Mouse (Mus musculus) MEL (cell line): ENCODE measurements around the gene Oog4. TPM values are rescaled to one million over a fixed set of nuclear protein-coding genes. Genes with fewer than 3 reads are reported as not detected.

ENCODE experiments used
- DNase-seq: peaks from one replicate; pipeline ENCODE4 v3.0.0; 2011; ENCODE audit warnings: low read depth, low spot score
- H3K27ac ChIP-seq: 2 replicates; pipeline ENCODE4 v1.5.1; 2012; ENCODE audit warnings: low read depth, mild to moderate bottlenecking, control low read depth, low read length, moderate library complexity; ENCODE audit not compliant: control insufficient read depth
- H3K27me3 ChIP-seq, 2 experiments: fragments of 150-350 bp in 1 of 2; sonication (generic) in 1 of 2; 2 replicates each; pipeline ENCODE4 v1.6.1; 2012; ENCODE audit warnings: low read length in 2 of 2, mild to moderate bottlenecking in 2 of 2, improper control_type of control experiment in 1 of 2, moderate library complexity in 1 of 2; ENCODE audit not compliant: insufficient read depth in 2 of 2, control insufficient read depth in 1 of 2
- H3K36me3 ChIP-seq, 2 experiments: 2 replicates each; pipeline ENCODE4 v1.6.1; 2012 to 2014; ENCODE audit warnings: low read length in 2 of 2, improper control_type of control experiment in 1 of 2, inconsistent platforms in 1 of 2, mild to moderate bottlenecking in 1 of 2; ENCODE audit not compliant: insufficient read depth in 2 of 2, control insufficient read depth in 1 of 2
- H3K4me1 ChIP-seq, 2 experiments: fragments of 150-350 bp in 1 of 2; sonication (generic) in 1 of 2; 2 replicates each; pipeline ENCODE4 v1.6.1; 2012; ENCODE audit warnings: low read length in 2 of 2, improper control_type of control experiment in 1 of 2, mild to moderate bottlenecking in 1 of 2; ENCODE audit not compliant: insufficient read depth in 2 of 2, control insufficient read depth in 1 of 2
- H3K4me3 ChIP-seq, 2 experiments: fragments of 150-350 bp in 1 of 2; sonication (generic) in 1 of 2; 2 replicates each; pipeline ENCODE4 v1.5.1; 2012; ENCODE audit warnings: low read depth in 2 of 2, low read length in 2 of 2, mild to moderate bottlenecking in 2 of 2, moderate library complexity in 2 of 2, control low read depth in 1 of 2, improper control_type of control experiment in 1 of 2; ENCODE audit not compliant: control insufficient read depth in 1 of 2, insufficient read depth in 1 of 2
- H3K79me2 ChIP-seq: 2 replicates; pipeline ENCODE4 v1.6.1; 2012; ENCODE audit warnings: mild to moderate bottlenecking, low read length, moderate library complexity; ENCODE audit not compliant: control insufficient read depth, poor library complexity, insufficient read depth
- H3K9ac ChIP-seq: 2 replicates; pipeline ENCODE4 v1.6.1; 2012; ENCODE audit warnings: low read depth, mild to moderate bottlenecking, control low read depth, low read length, moderate library complexity; ENCODE audit not compliant: control insufficient read depth, poor library complexity, severe bottlenecking
- H3K9me3 ChIP-seq: fragments of 150-350 bp; sonication (generic); replicated peaks from 2 replicates; pipeline ENCODE4 v1.6.1; 2012; ENCODE audit warnings: mild to moderate bottlenecking, low read length, improper control_type of control experiment, moderate library complexity; ENCODE audit not compliant: insufficient read depth
- BHLHE40 ChIP-seq: IDR thresholded peaks from 2 replicates; pipeline ENCODE4 v1.6.1; 2012; ENCODE audit warnings: low read depth, mild to moderate bottlenecking, inconsistent platforms, low read length, improper control_type of control experiment, borderline replicate concordance
- EP300 ChIP-seq, 2 experiments: IDR thresholded peaks; 2 replicates each; pipeline ENCODE4 v1.6.1; 2011; ENCODE audit warnings: improper control_type of control experiment in 2 of 2, low read length in 2 of 2, low read depth in 1 of 2, mild to moderate bottlenecking in 1 of 2
- ETS1 ChIP-seq: IDR thresholded peaks from 2 replicates; pipeline ENCODE4 v1.6.1; 2012; ENCODE audit warnings: low read depth, mild to moderate bottlenecking, inconsistent platforms, low read length, improper control_type of control experiment, moderate library complexity
- GABPA ChIP-seq: IDR thresholded peaks from 2 replicates; pipeline ENCODE4 v1.6.1; 2012; ENCODE audit warnings: low read depth, mild to moderate bottlenecking, inconsistent platforms, low read length, improper control_type of control experiment, moderate library complexity
- HCFC1 ChIP-seq: IDR thresholded peaks from 2 replicates; pipeline ENCODE4 v1.6.1; 2012; ENCODE audit warnings: low read depth, mild to moderate bottlenecking, inconsistent platforms, low read length, improper control_type of control experiment, moderate library complexity
- MAFK ChIP-seq: IDR thresholded peaks from 2 replicates; pipeline ENCODE4 v1.6.1; 2011; ENCODE audit warnings: low read depth, mild to moderate bottlenecking, low read length, improper control_type of control experiment, borderline replicate concordance
- MAX ChIP-seq: IDR thresholded peaks from 2 replicates; pipeline ENCODE4 v1.6.1; 2011; ENCODE audit warnings: low read length, improper control_type of control experiment
- MAZ ChIP-seq: IDR thresholded peaks from 2 replicates; pipeline ENCODE4 v1.6.1; 2012; ENCODE audit warnings: low read depth, mild to moderate bottlenecking, inconsistent platforms, low read length, improper control_type of control experiment
- MEF2A ChIP-seq: IDR thresholded peaks from 2 replicates; pipeline ENCODE4 v1.6.1; 2014; ENCODE audit warnings: low read depth, mild to moderate bottlenecking, inconsistent platforms, low read length, improper control_type of control experiment; ENCODE audit not compliant: poor library complexity, insufficient replicate concordance, severe bottlenecking; ENCODE audit errors: extremely low read depth
- MYB ChIP-seq: IDR thresholded peaks from 2 replicates; pipeline ENCODE4 v1.6.1; 2011; ENCODE audit warnings: mild to moderate bottlenecking, low read depth, low read length, improper control_type of control experiment
- NELFE ChIP-seq: IDR thresholded peaks from 2 replicates; pipeline ENCODE4 v1.6.1; 2011; ENCODE audit warnings: low read depth, low read length, improper control_type of control experiment
- NRF1 ChIP-seq: IDR thresholded peaks from 2 replicates; pipeline ENCODE4 v1.6.1; 2014; ENCODE audit warnings: low read depth, mild to moderate bottlenecking, inconsistent platforms, low read length, improper control_type of control experiment, moderate library complexity; ENCODE audit not compliant: poor library complexity, insufficient read depth, severe bottlenecking
- POLR2AphosphoS2 ChIP-seq: IDR thresholded peaks from 2 replicates; pipeline ENCODE4 v1.6.1; 2011; ENCODE audit warnings: low read length, improper control_type of control experiment
- RCOR1 ChIP-seq: IDR thresholded peaks from 2 replicates; pipeline ENCODE4 v1.6.1; 2012; ENCODE audit warnings: low read depth, mild to moderate bottlenecking, inconsistent platforms, low read length, improper control_type of control experiment
- SMC3 ChIP-seq: IDR thresholded peaks from 2 replicates; pipeline ENCODE4 v1.6.1; 2011; ENCODE audit warnings: low read depth, low read length, improper control_type of control experiment
- TAL1 ChIP-seq: IDR thresholded peaks from 2 replicates; pipeline ENCODE4 v1.6.1; 2012; ENCODE audit warnings: mild to moderate bottlenecking, inconsistent platforms, low read length, moderate library complexity, mixed read lengths
- TBP ChIP-seq: IDR thresholded peaks from 2 replicates; pipeline ENCODE4 v1.8.0; 2011; ENCODE audit warnings: low read depth, low read length, improper control_type of control experiment
- USF1 ChIP-seq: IDR thresholded peaks from 2 replicates; pipeline ENCODE4 v1.6.1; 2014; ENCODE audit warnings: low read depth, mild to moderate bottlenecking, inconsistent platforms, low read length, improper control_type of control experiment, moderate library complexity
- ZKSCAN1 ChIP-seq: IDR thresholded peaks from 2 replicates; pipeline ENCODE4 v1.6.1; 2012; ENCODE audit warnings: low read depth, mild to moderate bottlenecking, inconsistent platforms, low read length, improper control_type of control experiment, moderate library complexity
- ZMIZ1 ChIP-seq: IDR thresholded peaks from 2 replicates; pipeline ENCODE4 v1.6.1; 2012; ENCODE audit warnings: low read depth, mild to moderate bottlenecking, inconsistent platforms, low read length, improper control_type of control experiment, moderate library complexity
- polyA plus RNA-seq, 2 experiments: library from polyadenylated mRNA; stranded (reverse) in 1 of 2; unstranded in 1 of 2; fragments of >175 nt in 1 of 2; fragments of >200 nt in 1 of 2; gene quantifications; 2 replicates each; pipeline versions ENCODE4 v1.2.1 to v1.2.4; 2012; ENCODE audit warnings: low replicate concordance in 2 of 2, low read depth in 1 of 2; ENCODE audit not compliant: insufficient read length in 2 of 2, insufficient read depth in 1 of 2, missing spikeins in 1 of 2
- total RNA-seq: library from RNA; depleted of rRNA; stranded (reverse); fragments of 300-350 nt; gene quantifications from 2 replicates; pipeline ENCODE4 v1.2.3, GENCODE M21; 2012

Oog4 gene
- total and polyA plus RNA-seq, 3 experiments = not detected

DNA sequence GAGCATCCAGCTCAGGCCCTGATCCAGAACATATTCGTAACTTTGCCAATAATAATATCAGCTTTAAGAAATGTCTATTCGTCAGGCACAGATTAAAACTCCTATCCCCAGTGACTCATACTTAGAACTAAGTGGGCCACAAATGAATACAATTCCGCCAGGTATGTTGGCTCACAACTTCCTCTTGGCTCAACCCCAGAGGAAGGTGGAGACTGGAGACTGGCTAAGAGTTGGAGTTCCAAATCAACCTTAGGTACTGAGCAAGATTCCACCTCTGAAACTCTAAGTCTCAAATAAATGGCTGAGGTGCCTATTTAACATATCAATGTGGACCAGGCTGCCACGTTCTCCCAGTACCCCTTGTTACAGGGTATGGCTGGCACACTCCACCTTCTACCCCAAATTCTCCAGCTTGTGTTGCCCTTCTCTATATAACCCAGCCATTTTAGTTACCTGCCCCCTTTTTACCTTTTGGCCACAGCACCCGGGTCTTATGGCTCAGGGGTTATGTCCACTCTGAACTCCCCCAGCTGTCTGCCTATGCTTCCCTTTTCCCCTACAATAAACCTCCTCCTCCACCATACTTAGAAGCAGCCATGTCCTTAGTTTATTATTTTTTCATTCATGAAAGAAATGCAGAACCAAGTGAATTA lies 38.4 kb downstream of the Oog4 start:
- Histone ChIP-seq H3K27ac (no peak overlapping the region), H3K79me2 (no peaks in the 10 kb centered on the region), H3K9ac (no peak overlapping the region), H3K4me3 (no peak overlapping the region), H3K9me3 (no peaks in the 10 kb centered on the region), H3K4me1 (no peaks in the 10 kb centered on the region), H3K36me3 (no peaks in the 10 kb centered on the region), H3K27me3 (no peaks in the 10 kb centered on the region)
- TF ChIP-seq TAL1 = no peak
- no peak for TF ChIP-seq MEF2A
- no peak for TF ChIP-seq USF1
- TF ChIP-seq BHLHE40 = no peak
- TF ChIP-seq ZKSCAN1 = no peak
- no peak for TF ChIP-seq MAFK
- TF ChIP-seq ETS1 = no peak
- TF ChIP-seq NRF1 = no peak
- no peak for TF ChIP-seq MYB
- TF ChIP-seq GABPA = no peak
- no peak for TF ChIP-seq TBP
- TF ChIP-seq ZMIZ1 = no peak
- no peak for TF ChIP-seq RCOR1
- no peak for TF ChIP-seq POLR2AphosphoS2
- no peak for TF ChIP-seq NELFE
- DNase-seq = no peak

DNA sequence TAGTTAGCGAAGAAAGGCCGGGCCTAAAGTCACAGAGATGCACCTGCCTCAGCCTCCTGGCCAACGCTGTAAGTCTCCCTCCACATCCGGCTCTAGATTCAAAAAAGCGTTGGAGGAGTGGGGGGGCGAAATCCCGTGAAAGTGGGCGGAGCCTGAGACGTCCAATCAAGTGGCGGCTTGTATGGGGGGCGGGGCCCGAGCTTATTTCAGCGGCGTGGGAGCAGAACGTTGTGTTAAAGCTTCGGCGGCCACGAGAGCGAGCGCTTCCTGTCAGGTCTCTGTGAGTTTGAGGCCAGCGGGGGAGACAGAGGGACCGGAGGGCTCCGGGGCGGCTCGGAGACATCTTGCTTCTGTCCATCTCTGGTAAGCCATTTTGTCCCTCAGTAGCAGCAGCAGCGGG lies 55.9 kb downstream of the Oog4 start, which contains the start of gene Pramel1:
TSS of gene Pramel1 (plus strand) at position 248 of the 400 bp plus-strand sequence.
- Histone ChIP-seq H3K79me2 (no peaks in the 10 kb centered on the region), H3K27ac (no peak within 1 kb of the TSS), H3K4me3 (no peak within 1 kb of the TSS), H3K9me3 (no peaks in the 10 kb centered on the region), H3K4me1 (no peaks in the 10 kb centered on the region), H3K36me3 (no peaks in the 10 kb centered on the region), H3K27me3 (no peaks in the 10 kb centered on the region), H3K9ac (no peak within 1 kb of the TSS)
- TF ChIP-seq HCFC1 (no peak), MAZ (no peak), MAX (no peak), EP300 (IDR thresholded peaks at IDR 0.05; ENCODE audit: low read depth in 1 of 2, low read length in 2 of 2) (no peak), TAL1 (no peak), SMC3 (no peak)
- no peak for DNase-seq
